Mouse (Mus musculus): ENCODE data around the gene Tubb2a. TPM values are rescaled to one million over a fixed set of nuclear protein-coding genes. Genes with fewer than 3 reads are reported as not detected.

Gene Tubb2a
- total and polyA plus RNA-seq, 3 experiments, result 38.8 to 55.9 TPM; not detected in 1

- Histone ChIP-seq H3K4me1 (ENCODE audit: control insufficient read depth in 1 of 2, insufficient read depth in 2 of 2, low read length in 2 of 2) (peaks cover 0 to 4% of the 10 kb centered on the region in 2 experiments; a peak in 1 of 4 replicates), H3K4me3 (ENCODE audit: control insufficient read depth in 1 of 2, insufficient read depth in 1 of 2, low read depth in 2 of 2, low read length in 2 of 2) (no peak overlapping the region), H3K9ac (ENCODE audit: control insufficient read depth, low read depth, low read length, poor library complexity, severe bottlenecking) (no peak overlapping the region), H3K36me3 (ENCODE audit: control insufficient read depth in 1 of 2, insufficient read depth in 2 of 2, low read length in 2 of 2) (peaks cover 0 to 7% of the 10 kb centered on the region in 2 experiments; a peak in 1 of 4 replicates), H3K9me3 (replicated peaks; ENCODE audit: insufficient read depth, low read length) (no peaks in the 10 kb centered on the region), H3K79me2 (ENCODE audit: control insufficient read depth, insufficient read depth, low read length, poor library complexity) (no peaks in the 10 kb centered on the region), H3K27ac (ENCODE audit: control insufficient read depth, low read depth, low read length) (no peak overlapping the region), H3K27me3 (ENCODE audit: control insufficient read depth in 1 of 2, insufficient read depth in 2 of 2, low read length in 2 of 2) (no peaks in the 10 kb centered on the region)
- TF ChIP-seq MAX (IDR thresholded peaks at IDR 0.05; ENCODE audit: low read length) (no peak), ETS1 (IDR thresholded peaks at IDR 0.05; ENCODE audit: low read depth, low read length) (no peak), ZMIZ1 (IDR thresholded peaks at IDR 0.05; ENCODE audit: low read depth, low read length) (no peak), MXI1 (IDR thresholded peaks at IDR 0.05; ENCODE audit: low read depth, low read length) (no peak), MYC (IDR thresholded peaks at IDR 0.05; ENCODE audit: low read depth, low read length) (no peak), TBP (IDR thresholded peaks at IDR 0.05; ENCODE audit: low read depth, low read length) (no peak), TCF12 (IDR thresholded peaks at IDR 0.05; ENCODE audit: low read depth, low read length) (no peak), SIN3A (IDR thresholded peaks at IDR 0.05; ENCODE audit: low read length) (no peak), E2F4 (IDR thresholded peaks at IDR 0.05; ENCODE audit: borderline replicate concordance, low read depth, low read length) (no peak), SMC3 (IDR thresholded peaks at IDR 0.05; ENCODE audit: low read depth, low read length) (no peak), MEF2A (IDR thresholded peaks at IDR 0.05; ENCODE audit: extremely low read depth, insufficient replicate concordance, low read depth, low read length, poor library complexity, severe bottlenecking) (no peak), CTCF (IDR thresholded peaks at IDR 0.05 in 2 of 3, conservative IDR thresholded peaks at IDR 0.05 in 1 of 3; ENCODE audit: control insufficient read depth in 1 of 3, insufficient read depth in 1 of 3, low read depth in 2 of 3, low read length in 3 of 3, poor library complexity in 1 of 3, severe bottlenecking in 1 of 3) (no peak)
- no peak for DNase-seq (ENCODE audit: low read depth, low spot score)
Measured at GRCm38 (mm10) chr13:34032041-34032440, 45.8 kb downstream of the Tubb2a start.

Other genes starting within 250 kb of the Tubb2a start
- gene Serpinb6e, start 234.6 kb downstream of the Tubb2a start, total RNA-seq (2012; rRNA removed), result not detected in 2 replicates
- not detected for gene Serpinb6e, start 234.6 kb downstream of the Tubb2a start, polyA plus RNA-seq (2012; ENCODE audit: insufficient read depth in 1 of 2, insufficient read length in 2 of 2, low read depth in 1 of 2, low replicate concordance in 2 of 2, missing spikeins in 1 of 2)
- gene Serpinb6c, start 172.3 kb downstream of the Tubb2a start, total RNA-seq (2012; rRNA removed), result not detected in 2 replicates
- not detected for gene Serpinb6c, start 172.3 kb downstream of the Tubb2a start, polyA plus RNA-seq (2012; ENCODE audit: insufficient read depth in 1 of 2, insufficient read length in 2 of 2, low read depth in 1 of 2, low replicate concordance in 2 of 2, missing spikeins in 1 of 2)
- gene Nqo2, start 113.3 kb downstream of the Tubb2a start, total RNA-seq (2012; rRNA removed), result 3.0 and 3.7 TPM in 2 replicates
- gene Nqo2, start 113.3 kb downstream of the Tubb2a start, polyA plus RNA-seq (2012; ENCODE audit: insufficient read depth in 1 of 2, insufficient read length in 2 of 2, low read depth in 1 of 2, low replicate concordance in 2 of 2, missing spikeins in 1 of 2), result 1 to 10 TPM in 1 of 2 experiments, not detected in 1; 7.6 TPM
- 11.4 TPM in 2 replicates for gene Ripk1, start 75.6 kb downstream of the Tubb2a start, total RNA-seq (2012; rRNA removed)
- gene Ripk1, start 75.6 kb downstream of the Tubb2a start, polyA plus RNA-seq (2012; ENCODE audit: insufficient read depth in 1 of 2, insufficient read length in 2 of 2, low read depth in 1 of 2, low replicate concordance in 2 of 2, missing spikeins in 1 of 2), result 10 to 100 TPM in 1 of 2 experiments, not detected in 1; 11.8 TPM
- gene Serpinb6a, start 75.2 kb downstream of the Tubb2a start, total RNA-seq (2012; rRNA removed), result 65.1 and 79.6 TPM in 2 replicates
- gene Serpinb6a, start 75.2 kb downstream of the Tubb2a start, polyA plus RNA-seq (2012; ENCODE audit: insufficient read depth in 1 of 2, insufficient read length in 2 of 2, low read depth in 1 of 2, low replicate concordance in 2 of 2, missing spikeins in 1 of 2), result 10 to 100 TPM in 1 of 2 experiments, not detected in 1; 61.6 TPM
- gene Bphl, start 40.4 kb downstream of the Tubb2a start, total RNA-seq (2012; rRNA removed), result 7.5 and 7.7 TPM in 2 replicates
- 1 to 10 TPM in 1 of 2 experiments, not detected in 1; 6.5 TPM for gene Bphl, start 40.4 kb downstream of the Tubb2a start, polyA plus RNA-seq (2012; ENCODE audit: insufficient read depth in 1 of 2, insufficient read length in 2 of 2, low read depth in 1 of 2, low replicate concordance in 2 of 2, missing spikeins in 1 of 2)
- 1.4 and 2.7 TPM in 2 replicates for gene Tubb2b, start 52.5 kb upstream of the Tubb2a start, total RNA-seq (2012; rRNA removed)
- gene Tubb2b, start 52.5 kb upstream of the Tubb2a start, polyA plus RNA-seq (2012; ENCODE audit: insufficient read depth in 1 of 2, insufficient read length in 2 of 2, low read depth in 1 of 2, low replicate concordance in 2 of 2, missing spikeins in 1 of 2), result 10 to 100 TPM in 1 of 2 experiments, not detected in 1; 10.6 TPM
- 146 and 161 TPM in 2 replicates for gene Psmg4, start 85.0 kb upstream of the Tubb2a start, total RNA-seq (2012; rRNA removed)
- gene Psmg4, start 85.0 kb upstream of the Tubb2a start, polyA plus RNA-seq (2012; ENCODE audit: insufficient read depth in 1 of 2, insufficient read length in 2 of 2, low read depth in 1 of 2, low replicate concordance in 2 of 2, missing spikeins in 1 of 2), result 100 to 1,000 TPM in 1 of 2 experiments, not detected in 1; 121 TPM